Mouse (Mus musculus): ENCODE data around the gene Six5.

Six5 gene

GRCm38 (mm10) chr7:19097217-19097616, 2.8 kb downstream of the Six5 start:
- no peak for DNase-seq

- no peak for DNase-seq
Observed at GRCm38 (mm10) chr7:19097863-19098262, 3.5 kb downstream of the Six5 start.

- no peak for DNase-seq
Observed at GRCm38 (mm10) chr7:19098811-19099210, 4.4 kb downstream of the Six5 start.

GRCm38 (mm10) chr7:19100290-19100689, 5.9 kb downstream of the Six5 start:
- no peak for DNase-seq

GRCm38 (mm10) chr7:19103741-19104140, 9.3 kb downstream of the Six5 start:
- DNase-seq = no peak

- DNase-seq = no peak
Observed at GRCm38 (mm10) chr7:19104486-19104885, 10.1 kb downstream of the Six5 start.

- no peak for DNase-seq
Observed at GRCm38 (mm10) chr7:19107436-19107835, 13.0 kb downstream of the Six5 start.

- no peak for DNase-seq
Observed at GRCm38 (mm10) chr7:19109565-19109964, 15.2 kb downstream of the Six5 start.

- peak; percentile 37 to 64 for DNase-seq
Observed at GRCm38 (mm10) chr7:19118028-19118771, 23.8 kb downstream of the Six5 start, which contains the start of gene Gm4969. TSS of gene Gm4969 (minus strand) at chr7:19118368.

GRCm38 (mm10) chr7:19119083-19119482, 24.7 kb downstream of the Six5 start:
- DNase-seq = peak in 1 of 2 experiments; percentile 22

- DNase-seq = peak; percentile 88 to 92
Observed at GRCm38 (mm10) chr7:19119631-19120429, 25.4 kb downstream of the Six5 start, which contains the start of gene Fbxo46. TSS of gene Fbxo46 (plus strand) at chr7:19119859.

GRCm38 (mm10) chr7:19121686-19122085, 27.3 kb downstream of the Six5 start:
- no peak for DNase-seq

GRCm38 (mm10) chr7:19124713-19125112, 30.3 kb downstream of the Six5 start:
- no peak for DNase-seq

GRCm38 (mm10) chr7:19127744-19128143, 33.4 kb downstream of the Six5 start:
- DNase-seq = no peak

- no peak for DNase-seq
Observed at GRCm38 (mm10) chr7:19129396-19129795, 35.0 kb downstream of the Six5 start.

GRCm38 (mm10) chr7:19130657-19131056, 36.3 kb downstream of the Six5 start:
- DNase-seq = no peak

GRCm38 (mm10) chr7:19131324-19131848, 37.0 kb downstream of the Six5 start:
- DNase-seq = peak; percentile 96 to 98

GRCm38 (mm10) chr7:19136168-19136567, 41.8 kb downstream of the Six5 start:
- no peak for DNase-seq

GRCm38 (mm10) chr7:19136673-19137334, 42.4 kb downstream of the Six5 start:
- DNase-seq = no peak

GRCm38 (mm10) chr7:19137380-19137779, 43.0 kb downstream of the Six5 start:
- DNase-seq = peak in 1 of 2 experiments; percentile 47

GRCm38 (mm10) chr7:19146793-19147192, 52.4 kb downstream of the Six5 start:
- DNase-seq = no peak

- no peak for DNase-seq
Observed at GRCm38 (mm10) chr7:19147497-19148045, 53.2 kb downstream of the Six5 start.
